Mouse (Mus musculus) CD4-positive helper T cell, adult 2 months (primary cell): Measurements from ENCODE around the gene Glt8d1.
A peak's percentile ranks its signal among the peaks of the same experiment; 100 is the strongest.

Experiments used
- DNase-seq: peaks from one replicate; pipeline ENCODE4 v3.0.0-alpha.2; 2012; ENCODE audit warnings: low read depth, missing footprints, low spot score

The Glt8d1 gene

DNA sequence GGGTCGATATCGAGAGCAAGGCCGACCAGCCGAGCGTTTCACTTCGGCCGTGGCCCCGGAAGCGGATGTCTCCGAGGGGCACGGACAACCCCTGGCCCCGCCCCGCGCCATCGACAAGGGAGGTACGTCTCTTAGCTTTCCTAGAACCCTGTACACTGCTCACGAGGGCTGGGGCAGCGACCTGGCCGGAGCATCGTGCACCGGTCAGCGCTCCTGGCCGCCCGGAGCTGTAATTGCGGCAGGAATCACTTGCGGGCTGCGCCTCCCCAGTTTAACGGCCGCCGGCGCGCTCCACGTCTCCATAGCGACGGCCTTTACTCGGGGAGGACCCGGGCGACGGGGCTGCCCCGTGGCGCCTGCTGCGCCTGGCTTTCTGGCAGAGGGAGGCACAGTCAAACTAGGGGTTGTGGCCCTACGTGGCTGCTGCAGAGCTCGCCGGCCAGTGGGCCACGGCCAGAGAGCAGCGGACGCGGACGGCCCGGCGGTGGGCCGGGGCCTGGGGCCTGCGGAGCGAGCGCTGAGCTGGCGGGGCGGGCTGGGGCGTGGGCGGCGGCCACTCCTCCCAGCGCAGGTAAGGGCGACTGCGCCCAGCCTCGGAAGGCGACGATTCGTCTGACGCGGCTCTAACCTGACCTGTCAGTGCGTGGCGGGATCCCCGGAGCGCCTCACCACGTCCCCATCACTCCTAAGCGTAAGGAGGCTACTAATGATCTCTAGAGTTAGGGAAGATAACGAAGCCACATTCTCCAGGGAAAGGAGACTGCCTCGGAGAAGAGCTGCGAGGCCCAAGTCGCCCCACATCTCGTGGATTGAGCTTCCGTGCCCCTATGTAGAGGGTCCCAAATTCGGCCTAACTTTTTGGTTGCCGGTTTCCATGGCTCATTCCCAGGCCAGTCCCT, at the start of gene Glt8d1, which contains the start of gene Spcs1:
Gene Glt8d1, plus strand, starts transcription at position 94 of the 899 bp plus-strand sequence.
Gene Spcs1, minus strand, starts transcription at position 366 of the 899 bp plus-strand sequence.
- DNase-seq: peak; percentile 90

DNA sequence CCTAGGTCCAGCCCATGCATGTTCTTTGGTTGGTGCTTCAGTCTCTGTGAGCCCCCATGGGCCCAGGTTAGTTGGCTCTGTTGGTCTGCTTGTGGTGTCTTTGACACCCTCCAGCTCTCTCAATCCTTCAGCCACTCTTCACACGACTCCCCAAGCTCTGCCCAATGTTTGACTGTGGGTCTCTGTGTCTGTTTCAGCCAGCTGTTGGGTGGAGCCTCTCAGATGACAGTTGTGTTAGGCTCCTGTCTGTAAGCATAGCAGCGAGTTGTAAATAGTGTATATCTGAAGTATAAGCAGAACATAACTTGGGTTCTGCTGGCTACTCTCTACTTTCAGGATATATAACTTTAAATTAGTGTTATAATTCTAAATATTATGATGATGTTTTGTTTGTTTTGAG, 42.7 kb upstream of the Glt8d1 start:
- no peak for DNase-seq

DNA sequence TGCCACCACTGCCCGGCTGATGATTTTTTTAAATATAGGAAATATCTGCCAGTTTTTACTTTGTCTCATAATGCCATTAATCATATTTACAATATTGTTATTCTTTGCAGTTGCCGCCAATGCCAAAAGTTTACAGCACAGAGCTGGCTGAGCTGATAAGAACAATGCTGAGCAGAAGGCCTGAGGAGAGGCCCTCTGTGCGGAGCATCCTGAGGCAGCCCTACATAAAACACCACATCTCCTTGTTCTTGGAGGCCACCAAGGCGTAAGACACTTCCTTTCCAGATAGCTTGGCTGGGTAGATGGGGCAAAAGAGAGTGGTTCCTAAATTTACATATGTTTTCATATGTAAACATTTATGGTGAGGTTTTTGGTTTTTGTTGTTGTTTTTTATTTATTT, 42.2 kb upstream of the Glt8d1 start:
- no peak for DNase-seq

DNA sequence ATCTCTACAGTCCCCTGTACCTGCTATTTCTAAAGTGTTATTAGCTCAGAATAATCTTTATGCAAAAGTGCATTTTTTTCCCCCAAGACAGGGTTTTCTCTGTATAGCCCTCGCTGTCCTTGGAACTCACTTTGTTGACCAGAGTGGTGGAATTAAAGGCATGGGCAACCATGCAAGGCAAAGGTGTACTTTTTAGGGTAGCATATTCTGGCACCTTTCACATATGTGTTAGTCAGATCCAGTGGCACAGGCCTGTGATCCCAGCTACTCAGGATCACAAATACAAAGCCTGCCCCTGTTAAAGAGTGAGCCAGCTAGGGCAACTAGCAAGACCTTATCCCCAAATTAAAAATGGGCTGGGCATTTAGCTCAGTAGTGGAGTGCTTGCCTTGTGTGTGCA, 40.8 kb upstream of the Glt8d1 start:
- DNase-seq: no peak

- no peak for DNase-seq
These were observed 27.0 kb upstream of the Glt8d1 start for GRCm38 (mm10) chr14:30974204-30974603.

- DNase-seq: no peak
These were observed 25.0 kb upstream of the Glt8d1 start for GRCm38 (mm10) chr14:30976222-30976621.

DNA sequence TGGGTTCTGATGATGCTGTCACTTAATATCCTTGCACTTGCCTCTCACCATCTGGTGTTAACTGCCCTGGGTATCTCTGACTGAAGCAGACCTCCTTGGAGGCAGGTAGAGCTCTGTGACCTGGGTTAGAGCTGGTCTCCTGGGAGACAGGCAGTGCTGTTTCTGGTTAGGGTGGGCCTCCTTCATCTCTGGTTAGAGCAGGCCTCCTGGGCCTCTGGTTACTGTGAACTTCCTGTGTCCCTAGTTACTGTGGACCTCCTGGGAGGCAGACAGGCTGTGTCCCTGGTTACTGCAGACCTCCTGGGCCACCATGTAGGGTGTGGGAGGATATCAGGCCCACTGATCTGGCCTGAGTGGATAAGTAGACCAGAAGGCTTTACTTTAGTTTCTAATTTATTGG, 4.8 kb upstream of the Glt8d1 start:
- no peak for DNase-seq

DNA sequence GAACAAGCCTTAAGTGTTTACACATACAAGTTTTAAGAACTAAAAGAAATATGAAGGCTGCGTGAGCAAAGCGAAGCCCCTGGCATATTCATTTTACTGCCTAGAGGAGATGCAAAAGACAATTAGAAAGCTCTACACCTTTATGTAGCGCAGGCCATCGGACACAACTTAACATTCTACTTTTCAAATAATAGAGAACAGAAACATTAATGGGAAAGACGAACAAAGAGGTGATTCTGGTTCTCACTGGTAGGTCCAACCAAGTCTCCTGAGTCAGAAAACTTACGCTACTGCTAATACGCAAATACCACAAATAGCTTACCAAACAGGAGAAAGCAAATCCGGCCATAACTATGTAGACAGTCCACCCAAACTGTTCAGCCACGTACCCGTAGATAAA, 844 bp upstream of the Glt8d1 start:
- DNase-seq: no peak

- no peak for DNase-seq
These were observed 339 bp upstream of the Glt8d1 start for GRCm38 (mm10) chr14:31000816-31001306.

GRCm38 (mm10) chr14:31004527-31004926, 3.3 kb downstream of the Glt8d1 start:
- DNase-seq: no peak

- DNase-seq: no peak
These were observed 5.6 kb downstream of the Glt8d1 start for GRCm38 (mm10) chr14:31006779-31007178.

DNA sequence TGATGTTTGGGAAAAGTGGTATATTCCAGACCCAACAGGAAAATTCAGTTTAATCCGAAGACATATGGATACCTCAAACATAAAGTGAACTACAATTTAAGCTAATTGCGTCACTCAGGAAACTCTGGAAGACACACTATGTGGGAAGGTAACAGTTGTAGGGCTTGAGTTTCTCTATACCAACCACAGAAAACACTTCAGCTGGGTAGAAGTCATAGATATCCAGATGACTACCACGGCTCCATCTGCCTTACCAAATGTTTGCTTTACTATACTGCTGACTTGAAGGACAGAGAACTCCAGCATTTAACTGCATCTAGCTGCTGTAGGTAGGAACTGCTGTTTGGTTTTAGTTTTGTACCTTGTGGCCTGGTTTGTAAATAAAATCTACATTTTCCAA, 10.4 kb downstream of the Glt8d1 start:
- no peak for DNase-seq

DNA sequence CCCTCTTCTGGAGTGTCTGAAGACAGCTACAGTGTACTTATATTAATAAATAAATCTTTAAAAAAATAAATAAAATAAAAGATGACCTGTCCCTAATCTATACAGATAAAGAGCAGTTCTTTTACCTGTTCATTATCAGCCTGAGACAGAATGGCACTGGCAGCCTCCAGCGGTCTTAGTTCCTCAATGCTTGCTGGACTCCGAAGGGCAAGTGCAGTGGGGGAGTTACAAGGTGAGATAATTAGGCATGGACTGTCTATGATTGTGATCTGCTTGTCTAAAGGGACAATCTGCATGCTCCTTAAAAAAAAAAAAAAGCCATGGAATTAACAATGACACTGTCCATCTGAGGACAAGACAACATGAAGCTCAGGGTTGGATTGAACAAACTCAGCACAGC, 12.7 kb downstream of the Glt8d1 start:
- no peak for DNase-seq

GRCm38 (mm10) chr14:31016063-31016462, 14.9 kb downstream of the Glt8d1 start:
- no peak for DNase-seq

DNA sequence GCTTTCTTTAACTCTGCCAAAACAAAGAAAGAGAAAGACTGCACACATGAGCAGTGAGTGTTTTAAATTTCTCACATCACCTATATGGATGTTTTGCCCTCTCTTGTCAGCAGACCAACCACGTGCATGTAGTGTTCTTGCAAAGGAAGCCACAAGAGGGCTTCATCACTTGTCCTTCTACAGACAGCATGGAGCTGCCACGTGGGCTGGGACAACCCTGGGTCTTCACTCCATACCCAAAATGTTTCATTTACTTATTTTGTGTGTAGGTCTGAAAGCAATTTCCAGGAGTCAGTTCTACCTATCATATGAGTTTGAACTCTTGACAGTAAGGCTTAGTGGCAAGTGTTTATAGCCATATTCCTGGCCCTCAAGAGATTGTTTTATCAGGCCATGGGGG, 16.7 kb downstream of the Glt8d1 start:
- peak; percentile 57 for DNase-seq

DNA sequence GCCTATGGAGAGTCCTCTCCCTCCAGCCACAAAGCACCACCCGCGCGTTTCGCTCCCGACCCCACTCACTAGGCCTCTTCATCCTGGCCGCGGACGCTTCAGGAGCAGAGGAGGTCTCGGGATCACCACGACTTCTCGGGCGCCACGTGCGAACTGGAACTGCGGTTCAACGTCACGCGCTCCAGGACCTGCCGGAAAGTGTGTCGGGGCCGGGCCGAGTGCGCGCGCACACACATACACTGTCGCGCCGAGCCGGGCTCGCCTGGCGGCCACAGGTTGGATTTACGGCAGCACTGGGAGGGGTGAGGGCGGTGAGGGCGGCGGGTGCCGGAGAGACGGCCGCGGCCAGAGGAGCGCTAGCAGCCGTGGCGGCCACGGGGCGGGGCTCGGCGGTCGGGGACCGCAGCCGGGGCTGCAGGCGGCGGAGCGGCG, 17.7 kb downstream of the Glt8d1 start, which contains the start of the genes Pbrm1 and Gnl3:
Gene Pbrm1, plus strand, starts transcription at position 279 of the 432 bp plus-strand sequence.
Gene Gnl3, minus strand, starts transcription at position 293 of the 432 bp plus-strand sequence.
- DNase-seq: peak; percentile 98

- peak; percentile 95 for DNase-seq
These were observed 18.4 kb downstream of the Glt8d1 start for GRCm38 (mm10) chr14:31019331-31020205.

DNA sequence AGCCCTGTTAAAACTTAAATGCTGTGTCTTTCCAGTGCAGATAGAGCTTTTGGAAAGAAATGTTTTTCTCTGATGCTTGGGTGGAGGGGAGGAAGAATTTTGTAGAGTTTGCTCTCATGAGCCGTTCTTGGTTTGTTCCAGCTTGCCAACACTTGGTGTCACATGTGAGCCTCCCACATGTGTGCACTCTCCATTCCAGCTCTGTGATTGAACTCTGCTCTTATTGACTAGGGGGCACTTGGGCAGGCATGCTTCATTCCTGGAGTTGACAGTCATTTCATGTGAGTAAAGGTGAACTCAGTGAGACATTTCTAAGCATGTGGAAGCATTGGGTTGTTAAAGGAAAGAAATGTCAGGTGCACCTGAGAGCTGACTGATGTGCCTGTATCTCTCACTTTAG, 21.4 kb downstream of the Glt8d1 start:
- no peak for DNase-seq

DNA sequence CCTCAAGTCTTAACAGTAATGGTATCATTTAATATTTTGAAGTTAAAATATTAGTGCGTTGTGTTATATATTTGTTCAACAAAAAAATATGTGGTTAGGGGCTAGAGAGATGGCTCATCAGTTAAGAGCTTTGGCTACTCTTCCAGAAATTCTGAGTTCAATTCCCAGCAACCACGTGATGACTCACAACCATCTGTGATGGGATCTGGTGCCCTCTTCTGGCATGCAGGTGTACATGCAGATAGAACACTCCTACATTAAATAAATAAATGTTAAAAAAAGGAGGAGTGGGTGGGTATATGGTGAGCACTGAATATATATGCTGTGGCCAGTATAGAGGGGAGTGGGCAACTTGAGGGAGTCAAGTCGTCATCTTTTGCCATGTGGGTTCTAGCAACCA, 24.6 kb downstream of the Glt8d1 start:
- DNase-seq: peak; percentile 27

DNA sequence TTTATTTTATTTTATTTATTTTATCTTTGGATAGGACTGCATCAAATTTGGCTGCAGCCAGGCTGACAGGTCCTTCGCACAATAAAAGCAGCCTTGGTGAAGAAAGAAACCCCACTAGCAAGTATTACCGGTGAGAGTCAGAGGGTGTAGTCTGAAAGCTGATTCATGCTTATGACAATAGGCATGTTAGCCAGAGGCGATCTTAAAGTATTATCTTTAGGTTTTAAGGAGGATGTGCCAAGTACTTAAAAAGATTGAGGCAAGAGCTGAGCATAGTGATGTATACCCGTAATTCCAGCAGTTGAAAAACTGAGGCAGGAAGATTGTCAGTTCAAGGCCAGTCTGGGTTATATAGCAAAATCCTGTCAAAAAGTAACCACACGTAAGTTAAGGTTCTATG, 44.1 kb downstream of the Glt8d1 start:
- DNase-seq: no peak

DNA sequence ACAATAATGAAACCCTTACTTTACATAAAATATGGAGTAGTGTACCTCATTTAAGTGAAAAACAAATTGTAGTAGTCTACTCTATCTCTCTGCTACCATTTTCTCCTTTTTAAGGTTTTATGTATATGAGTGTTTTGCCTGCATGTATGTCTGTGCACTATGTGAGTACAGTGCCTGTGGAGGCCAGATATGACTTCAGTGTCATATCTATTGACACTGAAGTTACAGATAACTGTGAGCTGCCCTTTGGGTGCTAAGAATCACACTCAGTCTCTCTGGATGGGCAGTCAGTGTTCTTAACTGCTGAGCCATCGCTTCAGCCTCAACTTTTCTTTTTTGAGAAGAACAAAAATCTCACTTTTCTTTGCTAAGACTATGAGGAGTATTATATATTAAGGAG, 44.6 kb downstream of the Glt8d1 start:
- DNase-seq: no peak
